Mouse (Mus musculus) brain, embryonic 18.5 days (tissue): Measurements from ENCODE around the gene Izumo1.

Experiments
- DNase-seq: peaks from one replicate; pipeline ENCODE4 v3.0.0-alpha.2; 2012; ENCODE audit warnings: low read depth, low spot score

Izumo1 gene

DNA sequence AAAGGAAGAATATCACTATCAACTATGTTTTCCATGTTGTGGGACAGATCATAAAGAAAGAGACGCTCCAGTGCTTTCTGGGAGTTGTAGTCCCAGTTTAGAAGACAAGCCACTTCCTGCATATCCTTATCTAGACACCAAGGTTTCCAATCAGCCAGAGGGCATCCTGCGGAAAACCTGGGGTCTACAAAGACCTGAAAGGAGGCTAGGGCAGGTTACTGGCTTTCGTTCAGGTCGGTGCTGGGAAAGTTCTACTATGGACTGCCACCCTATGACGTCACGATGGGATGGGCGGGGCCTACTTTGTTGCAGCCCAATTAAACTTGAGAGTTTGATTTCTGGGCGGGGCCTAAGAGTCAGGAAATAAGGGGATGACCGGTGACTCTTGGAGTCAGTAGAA lies at the start of gene Izumo1:
TSS of gene Izumo1 (plus strand) at position 369 of the 400 bp plus-strand sequence.
- no peak for DNase-seq

- DNase-seq, result no peak
Observed at GRCm38 (mm10) chr7:45571966-45572365, 49.6 kb upstream of the Izumo1 start.

DNA sequence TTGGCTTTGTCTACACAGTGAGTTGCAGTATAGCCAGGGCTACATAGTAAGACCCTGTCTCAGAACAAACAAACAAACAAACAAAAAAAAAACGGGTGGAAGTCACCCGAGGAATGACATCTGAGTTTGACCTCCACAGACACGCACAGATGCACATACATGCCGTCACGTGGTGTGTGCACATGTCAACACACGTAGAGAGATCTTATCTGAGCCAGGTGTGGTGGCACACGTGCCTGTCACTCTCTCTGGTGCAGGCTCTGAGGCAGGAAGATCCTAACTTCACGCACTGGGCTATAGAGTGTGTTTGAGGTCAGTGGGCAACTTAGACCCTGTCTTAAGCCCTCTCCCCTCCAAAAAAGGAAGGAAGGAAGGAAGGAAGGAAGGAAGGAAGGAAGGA lies 47.7 kb upstream of the Izumo1 start:
- DNase-seq, result no peak

DNA sequence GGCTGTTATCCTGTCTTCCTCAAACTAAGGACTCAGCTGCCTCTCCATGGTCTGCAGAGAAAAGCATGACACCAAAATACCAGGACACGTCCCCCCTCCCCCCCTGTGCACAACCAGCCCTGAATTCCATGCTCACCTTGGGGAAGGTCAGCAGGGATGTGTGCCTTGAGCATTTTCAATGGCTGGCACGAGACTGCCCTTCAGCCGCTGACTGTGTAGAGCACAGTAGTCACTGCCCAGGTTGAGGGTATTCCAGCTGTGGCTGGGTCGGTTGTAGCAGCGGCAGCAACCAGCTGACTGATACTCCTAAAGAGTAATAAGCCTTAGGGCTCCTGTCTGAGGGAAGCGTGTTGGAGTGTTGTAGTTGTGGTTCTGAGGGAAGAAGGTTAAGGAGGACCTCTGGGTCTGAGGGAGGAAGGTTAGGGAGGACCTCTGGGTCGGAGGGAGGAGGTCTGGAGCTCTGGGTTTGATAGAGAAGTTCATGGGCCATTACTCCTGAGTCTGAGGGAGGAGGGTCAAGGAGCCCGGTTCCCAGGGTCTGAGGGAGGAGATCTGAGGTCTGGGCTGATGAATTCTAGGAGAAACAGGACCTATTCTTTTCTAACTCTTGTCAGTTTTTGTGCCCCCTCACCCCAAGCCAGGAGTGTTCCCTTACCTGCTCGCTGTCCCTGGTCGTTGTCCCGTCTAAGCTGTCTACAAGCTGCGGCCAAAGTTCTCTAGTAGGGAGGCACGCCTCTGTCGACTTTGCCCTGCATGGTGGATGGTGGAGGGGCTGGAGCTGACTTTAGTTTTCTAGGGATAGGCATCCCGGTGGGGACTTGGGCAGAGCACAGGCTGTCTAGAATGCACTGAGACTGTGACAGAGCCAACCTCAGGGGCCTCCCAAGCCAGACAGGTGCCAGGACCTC lies 46.9 kb upstream of the Izumo1 start:
- no peak for DNase-seq

DNA sequence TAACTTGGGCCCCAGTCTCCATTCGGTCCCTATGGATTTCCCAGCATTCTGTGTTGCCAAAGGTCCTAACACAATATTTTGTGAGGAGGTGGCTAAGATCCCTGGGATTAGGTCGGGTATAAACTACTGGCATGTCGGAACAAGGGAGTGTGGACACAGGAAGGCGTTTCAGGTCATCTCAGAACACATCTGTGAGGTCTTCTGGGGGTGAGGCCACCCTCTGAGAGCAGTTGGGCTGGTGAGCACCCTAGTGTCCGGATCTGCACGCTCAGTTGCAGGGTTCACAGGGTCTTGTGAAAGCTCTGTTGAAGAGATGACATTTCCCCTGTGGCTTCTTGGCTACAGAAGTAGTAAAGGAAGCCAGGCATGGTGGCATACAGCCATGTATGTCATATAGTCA lies 35.7 kb upstream of the Izumo1 start:
- DNase-seq, result no peak

GRCm38 (mm10) chr7:45587631-45588592 lies 33.7 kb upstream of the Izumo1 start:
- no peak for DNase-seq

DNA sequence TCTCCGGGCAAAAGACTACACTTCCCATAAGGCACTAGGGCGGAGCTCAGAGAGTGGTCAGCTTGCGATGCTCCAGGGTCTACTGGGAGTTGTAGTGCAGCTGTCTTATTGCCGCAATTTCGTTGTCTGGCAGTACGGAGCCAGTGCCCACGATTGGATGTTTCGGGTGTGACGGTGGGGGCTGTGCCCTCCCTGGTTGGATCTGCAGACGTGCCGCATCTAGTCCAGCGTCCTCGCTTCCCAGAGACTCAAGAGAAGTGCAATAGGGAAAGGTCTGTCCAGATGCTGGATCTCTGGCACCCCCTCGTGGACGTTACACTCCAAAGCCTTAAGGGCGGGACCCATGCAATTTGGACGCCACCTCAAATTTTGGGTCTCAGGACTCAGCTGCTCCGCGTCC lies 32.4 kb upstream of the Izumo1 start:
- DNase-seq, result peak; percentile 98

GRCm38 (mm10) chr7:45589898-45590297 lies 31.7 kb upstream of the Izumo1 start:
- no peak for DNase-seq

- no peak for DNase-seq
Observed at GRCm38 (mm10) chr7:45590874-45591273, 30.7 kb upstream of the Izumo1 start.

DNA sequence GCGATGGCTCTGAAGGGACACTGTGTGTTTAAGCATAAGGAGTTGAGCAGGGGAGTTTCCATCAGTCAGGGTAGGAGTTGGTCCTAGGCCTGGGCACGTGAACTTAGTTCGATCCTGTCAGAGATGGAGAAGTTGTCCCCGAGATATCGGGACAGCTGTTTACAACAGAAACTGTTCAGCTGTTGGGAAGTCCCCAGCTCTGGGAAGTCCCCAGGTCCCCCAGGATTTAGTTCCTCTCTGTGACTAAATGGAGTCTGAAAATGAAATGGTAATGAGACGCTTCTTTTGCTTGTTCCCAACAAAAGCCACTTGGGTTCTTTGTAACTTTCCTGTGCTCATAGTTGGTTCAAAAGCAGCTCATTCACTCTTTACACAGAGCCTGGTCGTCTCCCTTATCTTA lies 29.7 kb upstream of the Izumo1 start:
- DNase-seq, result no peak

GRCm38 (mm10) chr7:45593118-45593815 lies 28.3 kb upstream of the Izumo1 start:
- DNase-seq, result no peak

GRCm38 (mm10) chr7:45595176-45595575 lies 26.4 kb upstream of the Izumo1 start:
- no peak for DNase-seq

DNA sequence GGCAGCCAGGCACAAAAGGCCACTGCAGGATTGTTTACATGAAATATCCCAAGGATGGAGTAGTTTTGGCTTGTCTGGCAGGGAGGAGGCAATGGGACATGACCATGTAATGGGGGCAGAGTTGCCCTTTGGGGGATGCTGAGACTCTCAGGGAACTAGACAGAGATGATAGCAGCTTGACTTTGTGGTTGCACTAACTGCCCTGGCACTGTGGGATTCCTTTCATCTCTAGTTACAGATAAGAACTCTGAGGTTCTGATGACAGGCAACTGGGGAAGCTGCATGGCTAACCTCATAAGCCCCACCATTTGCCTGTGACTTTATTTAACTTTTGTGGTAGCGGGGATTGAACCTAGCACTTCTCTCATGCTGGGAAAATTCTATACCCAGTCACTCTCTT lies 25.5 kb upstream of the Izumo1 start:
- DNase-seq, result no peak

GRCm38 (mm10) chr7:45597013-45597412 lies 24.6 kb upstream of the Izumo1 start:
- DNase-seq, result no peak

- DNase-seq, result no peak
Observed at GRCm38 (mm10) chr7:45597527-45597926, 24.1 kb upstream of the Izumo1 start.

DNA sequence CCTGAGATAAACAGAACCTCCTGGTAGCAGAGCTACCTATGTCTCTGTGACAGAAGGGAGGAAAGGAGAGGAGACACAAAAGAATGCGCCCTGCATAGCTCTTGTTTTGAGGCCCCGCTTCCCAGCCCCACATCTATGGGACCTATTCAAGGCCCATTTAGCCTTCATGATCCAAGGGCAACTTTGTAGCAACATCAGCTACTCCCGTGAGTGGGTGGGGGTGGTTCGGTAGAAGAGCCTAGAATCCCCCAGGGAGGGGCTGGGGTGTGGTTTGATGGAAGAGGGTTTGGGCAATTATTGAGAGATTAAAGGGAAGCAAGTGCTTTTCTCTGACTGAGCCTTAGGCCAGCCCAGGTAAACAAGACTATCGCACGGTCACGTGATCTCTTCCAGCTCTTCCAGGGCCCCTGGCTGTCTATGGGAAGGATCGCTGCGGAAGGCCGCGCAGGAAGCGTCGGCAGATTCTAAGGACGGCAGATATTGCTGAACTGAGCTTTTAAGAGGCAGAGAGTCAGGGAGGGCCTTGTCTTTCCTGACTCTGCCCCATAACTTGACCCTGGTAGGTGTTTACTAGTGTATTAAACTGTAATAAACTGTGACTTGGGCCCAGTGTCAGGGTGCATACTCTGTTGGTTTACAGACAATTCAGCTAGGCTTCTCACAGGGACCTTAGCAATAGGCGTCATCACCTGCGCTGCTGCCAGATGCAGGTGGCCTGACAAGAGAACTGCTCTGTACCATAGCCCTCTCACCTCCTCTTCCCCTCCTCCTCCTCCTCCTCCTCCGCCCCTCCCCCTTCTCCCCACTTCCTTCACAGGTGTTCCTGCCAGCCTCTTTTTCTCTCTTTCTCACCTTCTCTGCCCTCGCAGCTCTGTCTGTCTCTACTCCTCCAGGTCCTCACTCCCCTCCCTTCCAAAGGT lies 22.4 kb upstream of the Izumo1 start:
- no peak for DNase-seq

- DNase-seq, result no peak
Observed at GRCm38 (mm10) chr7:45605704-45606289, 15.8 kb upstream of the Izumo1 start.

GRCm38 (mm10) chr7:45609511-45609910 lies 12.1 kb upstream of the Izumo1 start:
- no peak for DNase-seq

DNA sequence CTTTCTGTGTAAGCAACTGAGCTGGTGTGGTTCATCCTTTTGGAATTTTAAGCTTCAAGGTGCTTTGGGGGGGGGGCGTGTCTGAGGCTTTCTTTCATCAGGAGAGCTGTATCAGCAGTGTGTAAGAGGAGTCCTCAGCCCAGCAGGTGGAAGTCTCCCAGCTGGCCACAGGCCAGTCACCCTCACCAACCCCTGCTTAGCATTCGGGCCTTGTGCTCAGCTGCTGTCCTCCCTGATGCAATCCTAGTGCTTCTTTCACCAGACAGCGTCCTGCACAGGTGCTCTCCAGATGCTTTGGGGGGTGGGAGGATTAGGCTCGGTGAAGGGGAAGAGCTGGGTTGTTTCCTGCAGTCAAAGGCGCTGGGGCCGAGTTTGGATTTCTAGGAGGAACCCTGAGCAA lies 5.3 kb upstream of the Izumo1 start:
- DNase-seq, result no peak

- no peak for DNase-seq
Observed at GRCm38 (mm10) chr7:45617042-45617695, 4.4 kb upstream of the Izumo1 start, which contains the start of gene Fut1. Fut1 (plus strand) TSS chr7:45617289.
